15 mouse cellular contexts compared by ENCODE assay signal in the genomic region with DNA sequence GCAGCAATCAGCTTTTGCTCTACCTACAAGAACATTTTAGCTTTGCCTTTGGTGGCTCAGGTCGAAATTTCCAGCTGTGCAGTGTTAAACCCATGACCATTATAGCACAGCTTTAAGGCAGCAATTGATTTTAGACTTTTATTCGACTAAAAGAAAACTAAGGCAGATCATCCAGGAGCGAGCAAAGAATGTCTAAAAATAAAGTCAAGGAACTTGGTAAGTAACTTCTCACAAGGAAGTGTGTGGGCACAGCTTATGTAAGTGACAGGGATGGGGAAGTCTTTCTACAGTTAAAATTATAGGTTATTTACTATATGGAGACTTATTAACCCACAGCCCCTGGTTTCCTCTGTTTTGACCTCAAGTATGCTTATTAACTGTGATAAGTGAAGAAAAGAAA.
DNase-seq lines count a peak whose midpoint lies in the region.
"Had no signal": no experiment of that assay in that cellular context is flagged by ENCODE, and none has a peak within 500 bp of the region (broad histone marks: within the 10 kb centered on the region; RNA-seq: fewer than 3 reads in every experiment).

No protein-coding gene starts in this region.

- DNase-seq in left cerebral cortex, adult 18-20 months (ENCODE audit: low spot score in 2 of 2): peak; percentile 39 to 40
- no peak for DNase-seq in left cerebral cortex, postnatal 36 days (ENCODE audit: low spot score in 2 of 2)
- peak; percentile 37 to 52 for DNase-seq in right cerebral cortex, adult 2 months (ENCODE audit: low spot score in 2 of 2)
- no peak for DNase-seq in right cerebral cortex, postnatal 4 days
- DNase-seq in left cerebral cortex, postnatal 25 days (ENCODE audit: low spot score in 2 of 2): peak; percentile 30 to 85
- no peak for DNase-seq in lung, postnatal 4 days
- DNase-seq: adrenal gland, adult 8-10 months; adrenal gland, postnatal 36 days; cerebellum, adult 11 months; cerebellum, adult 8-10 months; cerebellum, postnatal 14 days; gastrocnemius, postnatal 36 days; heart, adult 11 months; heart, postnatal 10 days; heart, postnatal 4 days had no signal

- intact Hi-C loops in left cerebral cortex, postnatal 36 days (cut with DNase I): no loop called here
- intact Hi-C loops in left cerebral cortex, postnatal 25 days (cut with DNase I): loop anchor here (2.0 kb wide), 1 partner anchor 166 kb away; no protein-coding TSS in a partner anchor

Comparison
In these comparisons a context has a peak if more than half of its experiments do, and no peak if none do; other contexts are left out.
1. DNase-seq: peak in left cerebral cortex, adult 18-20 months (2 of 2), right cerebral cortex, adult 2 months (2 of 2) and left cerebral cortex, postnatal 25 days (2 of 2); none in left cerebral cortex, postnatal 36 days (0 of 2), right cerebral cortex, postnatal 4 days (single experiment) and lung, postnatal 4 days (0 of 2).